Mouse (Mus musculus) forebrain, embryonic 16.5 days (tissue): ENCODE measurements around the gene Ppa1. TPM values are rescaled to one million over a fixed set of nuclear protein-coding genes. Genes with fewer than 3 reads are reported as not detected.
"Not testable (repeated sequence)": the region's sequence is repeated elsewhere in the genome, so short reads cannot be mapped to it uniquely, and the experiment has no call there.

Experiments used
- ATAC-seq: fragments of 200-750 bp; cut with Nextera tagmentation; 2 replicates; pipeline ENCODE4 v1.8.0; 2017; ENCODE audit warnings: mild to moderate bottlenecking, moderate library complexity
- H3K27ac ChIP-seq: fragments of 300-500 bp; sonication (generic); 2 replicates; pipeline ENCODE4 v1.5.1; 2014; ENCODE audit warnings: low read length, control low read depth
- H3K27me3 ChIP-seq: fragments of 300-500 bp; sonication (generic); replicated peaks from 2 replicates; pipeline ENCODE4 v1.6.1; 2014; ENCODE audit warnings: low read length; ENCODE audit not compliant: control insufficient read depth, insufficient read depth
- H3K36me3 ChIP-seq: fragments of 300-500 bp; sonication (generic); 2 replicates; pipeline ENCODE4 v1.6.1; 2014; ENCODE audit not compliant: control insufficient read depth, insufficient read depth
- H3K4me1 ChIP-seq: fragments of 300-500 bp; sonication (generic); replicated peaks from 2 replicates; pipeline ENCODE4 v1.6.1; 2014; ENCODE audit warnings: low read length; ENCODE audit not compliant: control insufficient read depth, insufficient read depth
- H3K4me2 ChIP-seq: fragments of 300-500 bp; sonication (generic); 2 replicates; pipeline ENCODE4 v1.6.1; 2014; ENCODE audit warnings: mild to moderate bottlenecking, low read length, control low read depth
- H3K4me3 ChIP-seq: fragments of 300-500 bp; sonication (generic); replicated peaks from 2 replicates; pipeline ENCODE4 v1.5.1; 2014; ENCODE audit warnings: mild to moderate bottlenecking, low read length, control low read depth
- H3K9ac ChIP-seq: fragments of 300-500 bp; sonication (generic); replicated peaks from 2 replicates; pipeline ENCODE4 v1.6.1; 2014; ENCODE audit warnings: low read depth, low read length, control low read depth
- H3K9me3 ChIP-seq: fragments of 300-500 bp; sonication (generic); 2 replicates; pipeline ENCODE4 v1.6.1; 2016; ENCODE audit warnings: low read length; ENCODE audit not compliant: control insufficient read depth
- WGBS: fragments of 180-500 bp; shearing (Covaris S2); extraction: QIAGEN DNeasy Blood & Tissue Kit; methylation state at CpG from one replicate; pipeline ENCODE4 v1.1.7; 2014; 5-methylcytosine and 5-hydroxymethylcytosine counted together
- polyA plus RNA-seq: library from polyadenylated mRNA; unstranded; fragments of >200 nt; fragmentation: Nextera tagmentation; extraction: Ambion mirVana; gene quantifications from 2 replicates; pipeline ENCODE4 v1.2.1, GENCODE M21; 2015

Gene Ppa1
- 244 and 261 TPM in 2 replicates for polyA plus RNA-seq

DNA sequence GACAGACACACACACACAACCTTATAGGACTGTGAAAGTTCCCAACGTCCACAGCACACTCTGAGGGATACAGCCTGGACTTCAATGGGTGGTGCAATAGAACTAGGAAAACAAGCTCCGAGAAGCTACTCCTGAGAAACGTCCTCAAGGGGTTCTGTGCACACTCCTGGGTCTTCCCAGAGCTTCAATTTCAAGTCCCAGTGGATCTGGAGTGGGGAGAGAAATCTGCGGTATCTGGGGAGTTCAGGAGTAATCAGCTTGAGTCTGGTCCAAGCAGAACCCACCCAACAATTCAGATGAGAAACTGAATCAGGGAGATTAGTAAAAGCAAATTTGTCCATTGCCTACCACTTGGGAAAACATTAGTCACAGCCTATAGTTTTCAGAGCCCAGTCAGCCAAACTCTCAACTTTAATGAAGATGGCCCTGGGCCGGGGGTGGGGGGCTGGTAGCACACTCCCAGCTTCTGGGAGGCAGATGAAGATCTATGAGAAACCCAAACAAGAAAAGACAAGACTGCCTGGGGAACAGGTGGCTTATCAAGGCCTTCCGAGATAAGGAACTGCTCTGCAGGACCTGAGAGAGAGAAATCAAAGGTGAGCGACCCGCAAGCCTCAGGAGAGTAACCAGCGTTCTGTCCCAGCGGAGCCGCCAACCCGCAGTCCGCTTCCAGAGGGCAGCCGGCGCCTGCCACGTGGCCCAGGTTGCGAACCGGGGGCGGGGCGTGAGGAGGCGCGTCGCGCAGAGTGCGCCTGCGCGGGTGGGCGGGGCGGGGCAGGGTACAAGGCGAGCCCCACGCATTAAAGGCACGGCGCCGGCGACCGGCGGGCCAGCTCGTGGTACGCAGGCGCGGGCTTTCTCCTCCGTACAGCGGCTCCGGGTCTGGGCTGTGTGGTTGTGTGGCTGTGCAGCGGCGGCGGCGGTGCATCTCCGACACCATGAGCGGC lies at the start of gene Ppa1:
Ppa1 (plus strand) TSS at position 763 of the 947 bp plus-strand sequence.
- 2% methylated on average over 49 of the region's 50 CpGs for WGBS
- H3K36me3 ChIP-seq: 0 out of 2 replicates have a peak, but pooled peaks cover 3% of the 10 kb centered on the region

DNA sequence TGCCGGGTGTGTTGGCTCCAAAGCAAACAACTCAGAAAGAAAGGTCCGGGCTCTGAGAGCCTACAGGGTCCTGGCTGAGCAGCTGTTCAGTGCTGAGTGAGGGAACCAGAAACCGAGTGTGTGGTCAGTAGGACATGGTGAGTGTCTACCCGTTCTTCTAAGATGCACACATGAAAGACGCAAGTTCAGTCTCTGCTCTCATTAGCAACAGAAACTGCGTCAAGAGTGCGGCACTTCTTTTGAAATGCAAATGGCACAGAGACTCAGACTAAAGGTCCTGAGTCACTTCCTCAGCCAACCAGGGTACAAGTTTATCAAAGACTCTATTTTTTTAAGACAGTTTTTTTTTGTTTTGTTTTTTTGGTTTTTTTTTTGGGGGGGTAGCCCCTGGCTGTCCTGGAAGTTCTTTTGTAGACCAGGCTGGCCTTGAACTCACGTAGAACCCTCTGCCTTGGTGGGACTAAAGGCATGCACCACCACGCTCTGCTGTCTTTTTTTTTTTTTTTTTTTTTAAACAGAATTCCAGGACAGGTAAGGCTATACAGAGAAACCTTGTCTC lies 48.7 kb upstream of the Ppa1 start:
- Histone ChIP-seq H3K27me3 (no peaks in the 10 kb centered on the region; the same call in 1 of the 2 replicates), H3K27ac (no peak overlapping the region), H3K9me3 (no peaks in the 10 kb centered on the region), H3K36me3 (no peaks in the 10 kb centered on the region), H3K4me3 (no peak overlapping the region), H3K4me1 (peaks cover 12% of the 10 kb centered on the region), H3K9ac (no peak overlapping the region), H3K4me2 (no peak overlapping the region)
- ATAC-seq: no peak
- 28% methylated on average over 9 of the region's 9 CpGs for WGBS

More for the DNA sequence above, at the start of gene Ppa1:
- Histone ChIP-seq H3K9ac (peak within 1 kb of the TSS; percentile 83), H3K9me3 (no peaks in the 10 kb centered on the region), H3K27ac (peak within 1 kb of the TSS; percentile 67), H3K4me1 (peaks cover 11% of the 10 kb centered on the region), H3K27me3 (no peaks in the 10 kb centered on the region), H3K4me3 (peak within 1 kb of the TSS; percentile 80), H3K4me2 (peak within 1 kb of the TSS; percentile 84)
- peak; percentile 99 for ATAC-seq

DNA sequence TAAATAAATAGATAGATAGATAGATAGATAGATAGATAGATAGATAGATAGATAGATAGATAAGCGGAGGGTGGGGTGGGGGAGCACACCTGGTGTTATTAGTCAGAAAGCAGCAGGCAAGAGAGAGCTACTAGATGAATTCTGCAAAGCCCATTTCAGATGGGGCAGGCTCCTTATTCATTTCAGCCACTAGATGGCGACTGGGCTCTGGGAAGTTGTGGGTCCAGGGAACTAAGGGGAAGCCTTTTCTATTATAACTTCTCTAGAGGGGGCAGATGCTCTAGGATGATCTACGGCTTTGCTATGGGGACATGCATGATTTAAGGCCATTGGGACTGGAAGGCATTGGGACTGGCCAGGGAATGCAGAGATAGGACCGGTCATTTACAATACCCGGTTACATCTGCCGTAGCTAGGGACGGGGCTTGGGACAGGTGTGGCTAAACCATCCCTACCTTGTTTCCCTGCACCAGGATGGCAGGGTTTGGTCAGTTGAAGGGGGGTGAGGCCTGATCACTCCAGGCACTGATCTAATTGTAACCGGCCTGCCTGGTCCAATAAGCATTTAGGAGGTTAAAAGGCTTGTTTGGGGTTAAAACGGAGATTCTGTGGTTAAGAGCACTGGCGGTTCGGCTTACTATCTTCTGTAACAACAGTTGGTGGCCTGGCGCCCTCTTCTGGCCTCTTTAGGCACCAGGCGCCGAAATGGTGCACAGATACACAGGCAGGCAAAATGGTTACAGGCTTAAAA lies 45.9 kb upstream of the Ppa1 start:
- Histone ChIP-seq H3K36me3 (no peaks in the 10 kb centered on the region), H3K27me3 (no peaks in the 10 kb centered on the region), H3K4me1 (0 out of 2 replicates have a peak, but pooled peaks cover 4% of the 10 kb centered on the region), H3K4me3 (no peak overlapping the region), H3K4me2 (no peak overlapping the region), H3K9me3 (no peaks in the 10 kb centered on the region), H3K9ac (no peak overlapping the region), H3K27ac (no peak overlapping the region)
- ATAC-seq: peak; percentile 65; the same call in 1 of the 2 replicates
- 9% methylated on average over 14 of the region's 14 CpGs for WGBS

DNA sequence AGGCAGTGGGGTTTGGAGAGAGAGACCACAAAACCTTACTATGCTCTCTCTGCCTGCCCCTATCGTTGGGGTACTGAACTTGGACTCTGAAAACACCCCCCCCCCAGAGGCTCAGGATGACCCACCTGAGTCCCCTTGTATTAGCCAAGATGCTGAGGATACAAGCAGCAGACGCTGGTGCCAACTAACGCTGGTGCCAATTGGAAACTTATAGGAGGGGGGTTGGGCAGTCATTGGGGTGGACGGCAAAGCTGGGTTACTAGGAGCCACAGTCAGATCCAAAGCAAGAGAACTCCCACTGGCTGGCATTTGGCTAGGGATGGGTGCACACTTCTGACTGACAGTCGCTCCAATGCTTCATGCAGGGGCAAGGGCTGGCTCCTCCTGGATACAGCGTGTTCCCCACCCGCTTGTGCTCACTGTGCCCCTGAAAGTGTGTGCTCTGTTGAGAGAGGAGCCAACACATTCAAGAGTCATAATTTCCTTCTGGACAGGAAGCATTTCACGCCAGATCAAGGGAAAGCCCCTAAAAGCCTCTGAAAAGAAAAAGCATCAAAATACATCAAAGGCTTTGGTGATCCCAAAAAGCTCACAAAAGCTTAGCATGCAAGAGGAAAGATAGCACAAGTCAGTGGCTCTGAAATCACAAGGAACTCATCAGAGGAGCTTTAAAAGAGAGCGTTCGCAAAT lies 43.8 kb upstream of the Ppa1 start:
- WGBS: 70% methylated on average over 10 of the region's 10 CpGs
- ATAC-seq: no peak
- H3K4me1 ChIP-seq: no peaks in the 10 kb centered on the region

DNA sequence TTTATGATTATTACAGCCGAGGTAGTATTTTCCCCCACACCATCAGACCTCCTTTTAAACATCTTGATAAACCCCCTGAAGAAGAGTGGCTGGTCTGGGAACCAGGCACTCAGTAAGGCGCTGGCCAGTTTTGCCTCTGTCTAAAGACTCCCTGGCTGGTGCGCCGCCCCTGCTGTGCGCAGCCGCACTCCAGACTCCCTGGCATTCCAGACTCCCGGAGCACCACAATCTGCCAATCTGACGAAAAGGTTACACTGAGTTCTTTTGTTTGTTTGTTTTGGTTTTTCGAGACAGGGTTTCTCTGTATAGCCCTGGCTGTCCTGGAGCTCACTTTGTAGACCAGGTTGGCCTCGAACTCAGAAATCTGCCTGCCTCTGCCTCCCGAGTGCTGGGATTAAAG lies 43.0 kb upstream of the Ppa1 start:
- WGBS: 68% methylated on average over 11 of the region's 11 CpGs
- not testable (repeated sequence) for H3K9me3 ChIP-seq, H3K27me3 ChIP-seq, H3K36me3 ChIP-seq, H3K4me2 ChIP-seq, ATAC-seq, H3K4me1 ChIP-seq, H3K9ac ChIP-seq, H3K4me3 ChIP-seq, H3K27ac ChIP-seq

More for the DNA sequence above, 43.8 kb upstream of the Ppa1 start:
- Histone ChIP-seq H3K9me3 (no peaks in the 10 kb centered on the region), H3K4me2 (no peak overlapping the region), H3K4me3 (no peak overlapping the region), H3K27ac (no peak overlapping the region), H3K9ac (no peak overlapping the region), H3K36me3 (no peaks in the 10 kb centered on the region), H3K27me3 (0 out of 2 replicates have a peak, but pooled peaks cover 3% of the 10 kb centered on the region)

DNA sequence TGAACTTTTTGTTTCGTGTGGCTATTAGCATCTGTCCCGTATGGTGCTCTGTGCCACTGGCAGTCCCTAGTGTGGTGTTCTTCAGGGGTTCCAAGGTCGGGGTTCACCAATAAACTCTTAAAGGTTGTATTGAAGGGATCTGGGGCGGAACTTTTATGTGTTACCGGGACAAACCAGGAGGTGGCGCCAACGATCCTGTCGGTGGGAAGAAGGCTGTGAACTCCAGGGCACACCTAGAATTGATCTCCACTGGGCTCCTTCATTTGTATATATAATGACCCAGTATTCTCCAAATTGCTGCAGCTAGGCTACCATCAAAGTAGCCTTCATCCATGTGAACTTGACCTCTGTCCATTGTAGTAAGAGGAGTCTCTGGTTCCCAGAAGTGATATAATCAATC lies 42.5 kb upstream of the Ppa1 start:
- Histone ChIP-seq H3K36me3 (no peaks in the 10 kb centered on the region), H3K9me3 (no peaks in the 10 kb centered on the region), H3K27ac (no peak overlapping the region), H3K27me3 (0 out of 2 replicates have a peak, but pooled peaks cover 3% of the 10 kb centered on the region), H3K4me1 (no peaks in the 10 kb centered on the region), H3K4me2 (no peak overlapping the region), H3K9ac (no peak overlapping the region), H3K4me3 (no peak overlapping the region)
- WGBS: 12% methylated on average over 8 of the region's 8 CpGs
- no peak for ATAC-seq

DNA sequence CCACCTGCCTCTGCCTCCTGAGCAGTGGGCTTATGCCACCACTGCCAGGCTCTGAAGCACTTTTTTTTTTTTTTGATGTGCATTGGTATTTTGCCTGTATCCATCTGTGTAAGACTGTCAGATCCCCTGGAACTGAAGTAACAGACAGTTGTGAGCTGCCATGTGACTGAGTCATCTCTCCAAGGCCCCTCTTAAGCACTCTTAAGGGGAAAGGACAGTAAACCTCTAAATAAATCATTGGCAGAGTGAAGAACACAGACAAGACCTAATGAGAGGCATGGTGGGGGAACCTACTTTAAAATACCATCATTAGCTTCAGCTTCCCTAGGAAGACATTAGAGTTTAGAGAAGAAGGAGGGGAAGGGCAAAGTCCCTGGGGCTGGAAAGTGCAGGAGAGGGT lies 40.1 kb upstream of the Ppa1 start:
- Histone ChIP-seq H3K36me3 (no peaks in the 10 kb centered on the region), H3K27ac (no peak overlapping the region), H3K4me2 (no peak overlapping the region), H3K4me1 (no peaks in the 10 kb centered on the region), H3K9me3 (no peaks in the 10 kb centered on the region), H3K4me3 (no peak overlapping the region), H3K9ac (no peak overlapping the region), H3K27me3 (0 out of 2 replicates have a peak, but pooled peaks cover 3% of the 10 kb centered on the region)
- no peak for ATAC-seq

DNA sequence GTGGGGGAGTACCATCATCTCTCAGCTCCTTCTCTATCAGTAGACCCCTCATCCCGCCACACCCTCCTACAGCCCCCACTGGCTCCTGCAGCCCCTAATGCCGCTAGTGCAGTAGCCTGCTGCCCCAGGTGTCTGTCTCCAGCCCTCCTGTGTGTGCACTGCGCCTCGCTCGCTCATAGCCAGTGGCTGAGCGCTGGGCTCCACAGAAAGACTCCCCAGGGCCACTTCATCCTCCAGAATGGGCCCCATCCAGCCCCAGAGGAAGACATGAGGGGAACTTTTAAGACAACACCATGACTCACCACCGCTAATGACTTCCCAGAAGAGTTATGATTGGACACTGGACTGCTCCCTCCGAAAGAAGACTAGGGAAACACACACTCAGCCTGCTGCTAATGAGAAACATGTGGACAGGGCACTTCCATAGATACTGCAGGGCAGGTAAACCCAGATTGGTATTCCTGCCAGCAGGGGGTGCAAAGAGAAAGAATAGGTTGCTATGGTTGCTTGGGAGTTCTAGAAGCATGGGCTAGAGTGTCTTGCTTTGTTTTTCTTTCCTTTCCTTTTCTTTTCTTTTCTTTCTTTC lies 37.6 kb upstream of the Ppa1 start:
- H3K4me1 ChIP-seq: no peaks in the 10 kb centered on the region
- WGBS: 76% methylated on average over 8 of the region's 8 CpGs
- H3K4me2 ChIP-seq: no peak overlapping the region
- no peak for ATAC-seq
- no peaks in the 10 kb centered on the region for H3K9me3 ChIP-seq
- no peak overlapping the region for H3K4me3 ChIP-seq
- no peak overlapping the region for H3K27ac ChIP-seq
- H3K9ac ChIP-seq: no peak overlapping the region
- 0 out of 2 replicates have a peak, but pooled peaks cover 3% of the 10 kb centered on the region for H3K27me3 ChIP-seq
- H3K36me3 ChIP-seq: no peaks in the 10 kb centered on the region
